Mouse (Mus musculus): ENCODE data around the gene Galnt11. TPM values are rescaled to one million over a fixed set of nuclear protein-coding genes. Genes with fewer than 3 reads are reported as not detected.
A peak's percentile ranks its signal among the peaks of the same experiment; 100 is the strongest.
"Not testable (repeated sequence)": the region's sequence is repeated elsewhere in the genome, so short reads cannot be mapped to it uniquely, and the experiment has no call there.

The Galnt11 gene
- total RNA-seq (2021) = 10 to 100 TPM; 45.2 to 49.2 TPM
- long read RNA-seq, experiment 1, transcript Galnt11-201 (12 exons, 2,552 nt) = major isoform, 52 of 63 reads
- long read RNA-seq, experiment 1, partial matches to known transcripts = 0 of 63 reads
- long read RNA-seq, experiment 1, other reads (novel, unspliced or antisense) = 9 of 63 reads
- long read RNA-seq, experiment 2, transcript Galnt11-201 (12 exons, 2,552 nt) = major isoform, 125 of 143 reads
- long read RNA-seq, experiment 2, partial matches to known transcripts = 7 of 143 reads
- long read RNA-seq, experiment 2, other reads (novel, unspliced or antisense) = 9 of 143 reads

DNA sequence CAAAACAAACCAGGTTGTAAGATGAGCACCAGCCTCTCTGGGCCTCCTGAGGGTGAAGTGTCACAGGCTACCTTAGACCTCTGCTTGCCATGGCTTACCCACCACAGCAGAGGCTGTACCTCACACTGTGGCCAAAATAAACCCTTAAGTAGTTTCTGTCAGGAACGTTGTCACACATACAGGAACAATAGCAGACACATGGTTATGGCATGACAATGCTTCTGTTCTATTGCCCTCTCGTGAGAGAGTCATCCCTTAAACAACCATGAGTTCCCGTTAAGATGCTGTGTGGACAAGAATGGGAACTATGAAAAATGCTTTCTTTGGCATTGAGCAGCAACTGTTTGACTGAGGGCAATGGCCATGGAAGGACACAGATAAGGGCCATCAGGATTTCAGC is at the start of gene Galnt11:
Gene Galnt11, plus strand, starts transcription at position 301 of the 400 bp plus-strand sequence.
- DNase-seq (ENCODE audit: low spot score in 2 of 2) = no peak

GRCm38 (mm10) chr5:25177937-25178336 is 43.8 kb upstream of the Galnt11 start:
- DNase-seq (ENCODE audit: low spot score in 2 of 2) = not testable (repeated sequence)

DNA sequence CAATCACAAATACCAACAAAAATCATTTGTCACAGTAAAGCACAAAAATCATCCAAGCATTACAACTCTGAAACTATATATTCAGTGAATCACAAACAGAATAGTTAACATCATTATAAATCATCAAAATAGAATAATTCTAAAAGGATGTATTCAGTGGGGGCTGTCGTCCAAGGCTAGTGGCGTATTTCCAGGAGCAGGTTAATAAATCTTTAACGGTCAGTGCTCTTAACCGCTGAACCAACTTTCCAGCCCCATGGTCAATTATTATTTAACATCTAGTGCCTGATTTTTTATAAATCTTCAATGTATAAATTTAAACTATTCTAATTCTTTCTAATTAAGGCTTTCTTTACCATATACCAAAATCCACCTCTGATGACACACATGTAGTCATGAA is 43.2 kb upstream of the Galnt11 start:
- DNase-seq (ENCODE audit: low spot score in 2 of 2) = not testable (repeated sequence)

DNA sequence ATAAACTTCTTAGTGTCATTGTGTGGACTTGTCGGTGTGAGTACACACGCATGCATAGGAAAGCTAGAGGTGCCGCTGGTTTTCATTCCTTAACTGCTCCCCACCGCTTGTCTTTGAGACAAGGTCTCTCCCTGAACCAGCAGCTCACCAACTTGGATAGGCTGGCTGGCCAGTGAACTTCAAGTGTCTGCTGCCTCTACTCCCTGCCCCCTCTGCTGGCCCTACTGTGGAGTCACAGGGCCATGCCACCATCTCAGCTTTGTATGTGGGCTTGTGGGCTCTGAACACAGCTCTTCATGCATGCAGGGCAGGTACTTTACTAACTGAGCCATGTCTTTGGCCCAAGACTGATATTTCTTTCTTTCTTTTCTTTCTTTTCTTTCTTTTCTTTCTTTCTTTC is 42.4 kb upstream of the Galnt11 start:
- DNase-seq (ENCODE audit: low spot score in 2 of 2) = no peak

- DNase-seq (ENCODE audit: low spot score in 2 of 2) = no peak
Observed at GRCm38 (mm10) chr5:25179936-25180488, 41.7 kb upstream of the Galnt11 start.

- peak in 1 of 2 experiments; percentile 8 for DNase-seq (ENCODE audit: low spot score in 2 of 2)
Observed at GRCm38 (mm10) chr5:25181004-25181531, 40.6 kb upstream of the Galnt11 start, which contains the start of gene Galntl5. TSS of gene Galntl5 (plus strand) at chr5:25181460.

DNA sequence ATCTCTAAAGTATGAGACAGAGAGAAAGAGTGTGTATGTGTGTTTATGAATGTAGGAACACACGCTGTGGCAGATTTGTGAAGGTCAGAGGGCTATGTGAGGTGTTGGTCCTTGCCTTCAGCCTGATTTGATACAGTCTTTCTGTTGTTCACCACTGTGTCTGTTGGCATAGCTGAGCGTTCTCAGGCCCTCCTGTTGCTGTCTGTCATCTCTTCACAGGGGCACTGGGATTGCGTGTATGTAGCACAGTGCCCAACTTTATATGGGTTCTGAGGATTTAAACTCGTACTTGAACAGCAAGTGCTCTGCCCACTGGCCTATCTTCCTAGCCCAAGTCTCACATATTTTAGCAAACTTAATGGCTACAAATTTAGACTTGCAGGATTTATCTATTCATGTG is 38.1 kb upstream of the Galnt11 start:
- no peak for DNase-seq (ENCODE audit: low spot score in 2 of 2)

- no peak for DNase-seq (ENCODE audit: low spot score in 2 of 2)
Observed at GRCm38 (mm10) chr5:25184594-25184993, 37.1 kb upstream of the Galnt11 start.

DNA sequence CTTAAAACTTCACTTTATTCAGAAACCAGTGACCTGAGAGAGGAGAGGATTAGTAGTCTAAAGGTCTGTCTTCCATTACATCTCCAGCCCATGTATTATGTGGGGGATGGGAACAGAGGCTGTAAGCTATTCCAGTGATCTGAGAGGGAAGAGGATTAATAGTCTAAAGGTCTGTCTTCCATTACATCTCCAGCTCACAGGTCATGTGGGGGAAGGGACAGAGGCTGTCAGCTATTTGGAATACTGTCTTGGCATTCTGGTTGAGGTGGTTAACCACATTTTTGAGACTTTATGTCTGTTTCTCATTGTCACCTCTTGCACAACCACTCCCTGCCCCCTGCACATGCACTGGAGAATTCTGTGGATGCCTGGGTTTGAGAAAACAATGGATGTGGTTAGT is 34.0 kb upstream of the Galnt11 start:
- DNase-seq (ENCODE audit: low spot score in 2 of 2) = no peak

GRCm38 (mm10) chr5:25188802-25189201 is 32.9 kb upstream of the Galnt11 start:
- peak in 1 of 2 experiments; percentile 16 for DNase-seq (ENCODE audit: low spot score in 2 of 2)

DNA sequence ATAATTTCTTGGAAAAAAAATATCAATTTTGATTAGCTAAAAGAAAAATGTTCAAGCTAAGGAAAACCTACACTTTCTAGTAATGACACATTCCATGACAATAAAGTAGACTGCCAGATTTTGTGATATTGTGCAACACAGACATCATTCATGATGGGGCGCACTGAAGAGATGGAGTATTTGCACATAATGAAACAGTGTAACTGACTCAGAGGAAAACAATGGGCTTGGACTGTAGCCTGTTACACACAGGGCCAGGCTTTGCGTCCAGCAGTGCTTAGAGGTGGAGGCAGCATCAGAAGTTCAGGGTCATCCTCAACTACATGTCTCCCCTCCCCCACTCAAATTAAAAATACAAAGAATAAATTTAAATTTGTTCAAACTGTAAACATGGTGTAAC is 31.2 kb upstream of the Galnt11 start:
- DNase-seq (ENCODE audit: low spot score in 2 of 2) = peak in 1 of 2 experiments; percentile 4

DNA sequence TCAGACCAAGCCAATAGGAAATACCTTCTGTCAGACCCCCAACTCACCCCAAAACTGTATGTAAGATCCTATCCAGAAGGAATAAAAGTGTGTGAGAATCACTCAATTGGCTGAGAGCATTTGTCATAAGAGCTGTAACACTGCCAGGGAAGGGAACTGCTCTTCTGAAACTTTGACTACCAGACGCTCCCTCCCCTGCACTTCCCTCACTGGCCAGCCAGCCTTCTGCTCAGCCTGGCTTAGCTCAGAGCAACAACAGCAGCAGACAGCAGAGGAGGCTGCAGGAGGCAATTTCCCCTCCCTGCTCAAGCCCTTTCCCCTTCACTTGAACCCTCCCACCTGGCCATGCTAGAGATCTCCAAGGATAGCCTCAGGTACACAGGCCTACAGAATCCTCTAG is 9.8 kb upstream of the Galnt11 start:
- no peak for DNase-seq (ENCODE audit: low spot score in 2 of 2)

GRCm38 (mm10) chr5:25213216-25213615 is 8.5 kb upstream of the Galnt11 start:
- not testable (repeated sequence) for DNase-seq (ENCODE audit: low spot score in 2 of 2)

- DNase-seq (ENCODE audit: low spot score in 2 of 2) = no peak
Observed at GRCm38 (mm10) chr5:25215006-25215405, 6.7 kb upstream of the Galnt11 start.

DNA sequence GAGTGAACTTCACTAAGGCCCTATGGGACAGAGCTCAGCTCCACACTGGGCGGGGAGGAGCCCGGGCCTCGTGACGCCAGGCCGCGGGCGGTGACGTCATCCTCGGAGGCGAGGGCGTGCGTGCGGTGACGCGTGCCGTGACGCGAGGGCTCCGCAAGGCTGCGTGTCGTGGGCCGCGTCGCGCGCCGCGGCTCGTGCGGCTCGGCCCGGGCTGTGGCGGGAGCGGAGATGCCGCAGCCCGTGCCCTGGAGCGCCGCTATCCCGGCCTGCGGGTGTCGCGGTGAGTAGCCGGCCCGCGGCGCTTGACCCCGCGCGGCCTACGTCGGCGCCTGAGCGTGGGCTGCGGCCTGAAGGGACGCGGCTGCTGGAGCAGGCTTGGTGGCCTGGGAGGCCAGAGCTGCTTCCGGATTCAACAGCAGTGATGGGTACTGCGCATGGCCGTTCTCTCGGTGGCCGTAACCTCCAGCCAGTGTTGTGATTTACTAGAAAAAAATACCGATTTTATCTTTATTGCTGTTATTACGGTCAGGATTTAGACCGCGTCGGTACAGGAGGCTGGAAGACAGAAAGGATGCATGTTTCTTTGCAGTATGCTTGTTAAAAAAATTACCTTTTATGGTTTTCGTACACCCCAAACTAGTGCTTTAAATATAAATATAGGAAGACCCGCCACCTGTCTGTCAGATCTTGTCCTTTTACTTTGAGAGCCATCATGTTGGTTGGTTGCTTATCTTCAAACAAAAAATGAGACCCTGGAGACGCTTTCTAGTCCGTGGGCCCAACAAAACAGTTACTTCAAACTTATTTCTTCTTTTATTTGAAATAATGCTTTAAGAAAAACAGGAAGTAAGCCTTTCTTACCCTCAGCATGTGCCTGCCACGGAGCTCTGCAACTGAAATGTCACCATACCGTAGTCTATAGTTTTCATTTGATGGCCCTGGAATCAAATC is 1.3 kb downstream of the Galnt11 start, which contains the start of gene E130116L18Rik:
Gene E130116L18Rik, minus strand, starts transcription at position 402 of the 951 bp plus-strand sequence.
- peak; percentile 90 to 94 for DNase-seq (ENCODE audit: low spot score in 2 of 2)

- DNase-seq (ENCODE audit: low spot score in 2 of 2) = not testable (repeated sequence)
Observed at GRCm38 (mm10) chr5:25224377-25224776, 2.7 kb downstream of the Galnt11 start.

- no peak for DNase-seq (ENCODE audit: low spot score in 2 of 2)
Observed at GRCm38 (mm10) chr5:25243101-25243500, 21.4 kb downstream of the Galnt11 start.

GRCm38 (mm10) chr5:25245806-25246472 is 24.2 kb downstream of the Galnt11 start:
- no peak for DNase-seq (ENCODE audit: low spot score in 2 of 2)

- no peak for DNase-seq (ENCODE audit: low spot score in 2 of 2)
Observed at GRCm38 (mm10) chr5:25246473-25246865, 24.8 kb downstream of the Galnt11 start.

- DNase-seq (ENCODE audit: low spot score in 2 of 2) = no peak
Observed at GRCm38 (mm10) chr5:25247036-25247435, 25.3 kb downstream of the Galnt11 start.

DNA sequence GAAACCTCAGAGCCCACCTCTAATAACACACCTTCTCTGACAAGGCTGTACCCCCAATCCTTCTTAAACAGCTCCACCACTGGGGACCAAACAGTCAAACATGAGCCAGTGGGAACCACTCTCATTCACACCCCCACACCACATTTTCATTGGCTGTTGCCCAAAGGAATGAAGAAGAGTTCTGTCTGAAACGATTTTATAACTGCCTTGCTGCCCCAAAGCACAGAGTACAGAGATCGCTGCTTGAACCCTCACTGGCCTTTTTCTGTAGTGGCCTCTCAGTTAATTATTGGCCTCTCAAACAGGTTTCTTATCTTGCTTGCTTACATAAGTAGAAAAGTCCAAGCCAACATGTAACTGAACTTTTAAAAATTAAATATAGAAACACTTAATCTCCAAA is 30.7 kb downstream of the Galnt11 start:
- no peak for DNase-seq (ENCODE audit: low spot score in 2 of 2)

Data from adrenal gland, adult 18-20 months (tissue).